Mouse (Mus musculus) CH12.LX (cell line): ENCODE results near the gene Olfr809.

Experiments used
- CTCF ChIP-seq, 2 experiments: IDR thresholded peaks in 1 of 2; conservative IDR thresholded peaks in 1 of 2; 2 replicates each; pipeline ENCODE4 v1.5.1; 2011 to 2012; ENCODE audit warnings: low read depth in 2 of 2, low read length in 2 of 2, improper control_type of control experiment in 1 of 2, inconsistent platforms in 1 of 2, mild to moderate bottlenecking in 1 of 2, moderate library complexity in 1 of 2
- MAX ChIP-seq: IDR thresholded peaks from 2 replicates; pipeline ENCODE4 v1.6.1; 2011; ENCODE audit warnings: low read length, improper control_type of control experiment
- POLR2A ChIP-seq: IDR thresholded peaks from 2 replicates; pipeline ENCODE4 v1.6.1; 2011; ENCODE audit warnings: low read depth, mild to moderate bottlenecking, improper control_type of control experiment, low read length

GRCm38 (mm10) chr10:129794817-129795216 lies 20.4 kb downstream of the Olfr809 start, which contains the start of gene Olfr810:
- no peak for TF ChIP-seq MAX
- no peak for TF ChIP-seq CTCF (conservative IDR thresholded peaks at IDR 0.05 in 1 of 2, IDR thresholded peaks at IDR 0.05 in 1 of 2; ENCODE audit: low read depth in 2 of 2, low read length in 2 of 2)
- TF ChIP-seq POLR2A, result no peak
